Mouse (Mus musculus): ENCODE data around the gene Ociad2.

- TF ChIP-seq CTCF (IDR thresholded peaks at IDR 0.05; ENCODE audit: low read depth, low read length) = no peak
- TF ChIP-seq POLR2A (IDR thresholded peaks at IDR 0.05; ENCODE audit: extremely low read depth, insufficient read depth, low read length) = no peak
These were observed 50.9 kb downstream of the Ociad2 start for GRCm38 (mm10) chr5:73289900-73290299.
